Mouse (Mus musculus) kidney, embryonic 16.5 days (tissue): Measurements from ENCODE around the gene Tgfa. TPM values are rescaled to one million over a fixed set of nuclear protein-coding genes. Genes with fewer than 3 reads are reported as not detected.

Experiments
- ATAC-seq: fragments of 200-750 bp; cut with Nextera tagmentation; 2 replicates; pipeline ENCODE4 v1.8.0; 2017; ENCODE audit warnings: moderate TSS enrichment; ENCODE audit not compliant: low FRiP score, low TSS enrichment
- H3K27ac ChIP-seq: fragments of 300-500 bp; sonication (generic); 2 replicates; pipeline ENCODE4 v1.5.1; 2014; ENCODE audit warnings: low read length
- H3K27me3 ChIP-seq: fragments of 300-500 bp; sonication (generic); 2 replicates; pipeline ENCODE4 v1.6.1; 2014; ENCODE audit warnings: low read length, control low read depth, mixed read lengths; ENCODE audit not compliant: insufficient read depth
- H3K36me3 ChIP-seq: fragments of 300-500 bp; sonication (generic); 2 replicates; pipeline ENCODE4 v1.6.1; 2014; ENCODE audit warnings: low read length, control low read depth, mixed read lengths; ENCODE audit not compliant: insufficient read depth
- H3K4me1 ChIP-seq: fragments of 300-500 bp; sonication (generic); 2 replicates; pipeline ENCODE4 v1.6.1; 2014; ENCODE audit warnings: low read length, control low read depth, mixed read lengths; ENCODE audit not compliant: insufficient read depth
- H3K4me2 ChIP-seq: fragments of 300-500 bp; sonication (generic); replicated peaks from 2 replicates; pipeline ENCODE4 v1.6.1; 2014; ENCODE audit warnings: low read depth, low read length
- H3K4me3 ChIP-seq: fragments of 300-500 bp; sonication (generic); 2 replicates; pipeline ENCODE4 v1.5.1; 2014; ENCODE audit warnings: mild to moderate bottlenecking, low read length
- H3K9ac ChIP-seq: fragments of 300-500 bp; sonication (generic); replicated peaks from 2 replicates; pipeline ENCODE4 v1.6.1; 2014; ENCODE audit warnings: low read length
- H3K9me3 ChIP-seq: fragments of 300-500 bp; sonication (generic); 2 replicates; pipeline ENCODE4 v1.6.1; 2016; ENCODE audit warnings: low read length, control low read depth
- WGBS: fragments of 180-500 bp; shearing (Covaris S2); extraction: QIAGEN DNeasy Blood & Tissue Kit; methylation state at CpG from one replicate; pipeline ENCODE4 v1.1.7; 2014; 5-methylcytosine and 5-hydroxymethylcytosine counted together
- polyA plus RNA-seq: library from polyadenylated mRNA; unstranded; fragments of >200 nt; fragmentation: Nextera tagmentation; extraction: Ambion mirVana; gene quantifications from 2 replicates; pipeline ENCODE4 v1.2.1, GENCODE M21; 2015

The Tgfa gene
- polyA plus RNA-seq, 1 experiment from 2014 or later = 7.7 TPM

DNA sequence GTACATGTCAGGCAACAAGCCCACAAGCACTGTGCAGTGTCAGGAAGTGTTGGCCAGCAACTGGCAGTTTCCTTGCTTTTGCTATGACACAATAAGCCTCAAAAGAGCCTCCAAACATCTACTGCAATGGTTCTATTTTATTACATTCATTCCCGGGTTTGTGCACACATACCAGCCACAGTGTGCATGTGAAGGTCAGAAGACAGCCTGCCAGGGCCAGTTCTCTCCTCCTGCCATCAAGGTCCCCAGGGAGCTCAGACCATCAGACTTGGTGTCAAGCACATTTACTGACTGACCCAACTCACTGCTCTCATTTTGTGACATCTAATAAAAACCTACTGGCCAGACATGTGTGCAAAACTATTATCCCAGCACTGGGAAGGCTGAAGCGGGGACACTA is 104.4 kb downstream of the Tgfa start:
- H3K27ac ChIP-seq = no peak overlapping the region
- no peak overlapping the region for H3K9ac ChIP-seq
- H3K4me2 ChIP-seq = no peak overlapping the region
- no peaks in the 10 kb centered on the region for H3K9me3 ChIP-seq
- H3K4me3 ChIP-seq = no peak overlapping the region
- no peaks in the 10 kb centered on the region for H3K4me1 ChIP-seq
- no peak for ATAC-seq
- WGBS = 84% methylated on average over 2 of the region's 2 CpGs
- no peaks in the 10 kb centered on the region for H3K36me3 ChIP-seq
- no peaks in the 10 kb centered on the region for H3K27me3 ChIP-seq

DNA sequence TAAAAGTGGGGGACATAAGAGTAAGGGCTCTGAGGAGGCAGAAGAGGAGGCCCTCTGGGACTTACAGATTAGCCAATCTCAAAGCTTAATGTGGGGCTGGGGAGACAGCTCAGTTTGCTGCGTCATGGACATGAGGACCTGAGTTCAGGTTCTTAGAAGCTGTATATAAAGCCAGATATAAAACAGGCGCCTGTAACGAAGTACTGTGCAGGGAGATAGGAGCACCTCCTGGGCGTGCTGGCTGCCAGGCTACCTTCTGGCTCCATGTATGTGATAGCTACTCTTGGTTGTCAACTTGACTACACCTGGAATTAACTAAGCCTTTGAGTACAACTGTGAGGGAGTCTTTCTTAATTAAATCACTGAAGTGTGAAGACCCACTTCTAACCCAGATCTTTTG is 110.7 kb downstream of the Tgfa start:
- Histone ChIP-seq H3K9me3 (no peaks in the 10 kb centered on the region), H3K27me3 (no peaks in the 10 kb centered on the region), H3K36me3 (no peaks in the 10 kb centered on the region), H3K9ac (no peak overlapping the region), H3K4me2 (no peak overlapping the region), H3K4me3 (no peak overlapping the region), H3K4me1 (no peaks in the 10 kb centered on the region), H3K27ac (no peak overlapping the region)
- ATAC-seq = no peak
- 79% methylated on average over 4 of the region's 4 CpGs for WGBS

DNA sequence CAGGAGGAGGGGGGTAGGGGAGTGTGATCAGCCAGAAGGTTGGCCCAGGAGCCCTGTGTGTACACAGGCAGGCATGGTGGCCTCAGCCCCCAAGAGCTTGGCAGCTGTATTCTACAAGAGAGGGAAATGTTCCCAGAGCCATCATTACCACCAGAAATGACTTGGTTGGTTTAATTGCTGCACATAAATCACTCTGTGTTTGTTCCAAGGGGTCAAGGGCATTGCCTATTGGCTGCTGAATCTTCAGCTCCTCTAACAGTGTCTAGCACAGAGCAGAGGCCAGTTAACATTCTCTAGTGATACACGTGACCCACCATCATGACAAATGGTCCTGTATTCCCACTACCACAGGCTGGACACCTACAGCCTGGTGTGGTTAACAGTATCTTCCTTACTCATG is 119.0 kb downstream of the Tgfa start:
- no peak overlapping the region for H3K27ac ChIP-seq
- 0 out of 2 replicates have a peak, but pooled peaks have one; percentile 19 for ATAC-seq
- 42% methylated on average over 1 of the region's 1 CpGs for WGBS

DNA sequence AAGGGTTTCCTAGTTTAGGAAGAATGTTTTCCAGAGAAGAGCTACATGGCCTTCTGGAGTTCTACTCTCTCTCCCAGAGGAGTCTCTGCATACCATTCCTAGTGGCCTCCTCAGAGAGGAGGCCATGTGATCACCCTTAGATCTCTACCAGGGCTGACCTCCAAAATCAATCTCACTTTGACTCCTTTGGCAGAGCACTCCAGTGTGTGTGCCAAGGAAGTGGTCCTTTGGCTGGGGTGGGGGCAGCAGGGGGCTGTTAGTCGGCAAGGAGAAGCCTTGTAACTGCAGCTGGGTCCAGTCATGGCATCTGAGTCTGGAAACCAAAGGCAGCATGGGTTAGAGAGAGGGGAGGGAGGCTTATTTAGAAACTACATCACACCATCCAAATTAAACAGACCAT is 122.0 kb downstream of the Tgfa start:
- no peak overlapping the region for H3K4me2 ChIP-seq
- H3K4me3 ChIP-seq = no peak overlapping the region
- no peak for ATAC-seq
- H3K9ac ChIP-seq = no peak overlapping the region
- H3K9me3 ChIP-seq = 0 out of 2 replicates have a peak, but pooled peaks cover 3% of the 10 kb centered on the region
- H3K4me1 ChIP-seq = no peaks in the 10 kb centered on the region
- H3K36me3 ChIP-seq = no peaks in the 10 kb centered on the region
- WGBS = 36% methylated on average over 1 of the region's 1 CpGs
- no peak overlapping the region for H3K27ac ChIP-seq
- no peaks in the 10 kb centered on the region for H3K27me3 ChIP-seq

More for the DNA sequence above, 119.0 kb downstream of the Tgfa start:
- Histone ChIP-seq H3K4me1 (no peaks in the 10 kb centered on the region), H3K4me3 (no peak overlapping the region), H3K36me3 (no peaks in the 10 kb centered on the region), H3K9me3 (no peaks in the 10 kb centered on the region), H3K9ac (no peak overlapping the region), H3K27me3 (no peaks in the 10 kb centered on the region), H3K4me2 (no peak overlapping the region)

DNA sequence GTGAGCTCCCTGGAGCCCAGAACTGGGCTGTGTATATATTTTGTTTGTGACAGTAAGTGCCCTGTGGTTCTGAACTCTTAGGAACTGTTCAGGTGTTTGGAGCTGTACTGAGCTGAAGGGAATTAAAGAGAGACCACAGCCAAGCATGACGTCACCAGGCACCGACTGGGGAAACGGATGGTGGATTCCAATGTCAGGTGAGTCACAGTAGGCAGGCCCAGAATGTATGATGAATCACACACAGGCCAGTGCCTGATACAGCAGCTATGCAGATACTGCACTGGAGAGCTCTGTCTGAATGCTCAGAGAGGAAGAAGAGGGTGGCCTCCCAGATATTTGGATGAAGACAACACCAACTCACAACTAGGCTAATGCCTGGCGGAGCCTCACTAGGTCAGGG is 123.8 kb downstream of the Tgfa start:
- H3K27me3 ChIP-seq = no peaks in the 10 kb centered on the region
- 51% methylated on average over 4 of the region's 4 CpGs for WGBS
- no peaks in the 10 kb centered on the region for H3K4me1 ChIP-seq
- no peak overlapping the region for H3K9ac ChIP-seq
- H3K27ac ChIP-seq = no peak overlapping the region
- no peak for ATAC-seq
- no peaks in the 10 kb centered on the region for H3K36me3 ChIP-seq
- H3K9me3 ChIP-seq = 0 out of 2 replicates have a peak, but pooled peaks cover 3% of the 10 kb centered on the region
- no peak overlapping the region for H3K4me2 ChIP-seq
- H3K4me3 ChIP-seq = no peak overlapping the region

DNA sequence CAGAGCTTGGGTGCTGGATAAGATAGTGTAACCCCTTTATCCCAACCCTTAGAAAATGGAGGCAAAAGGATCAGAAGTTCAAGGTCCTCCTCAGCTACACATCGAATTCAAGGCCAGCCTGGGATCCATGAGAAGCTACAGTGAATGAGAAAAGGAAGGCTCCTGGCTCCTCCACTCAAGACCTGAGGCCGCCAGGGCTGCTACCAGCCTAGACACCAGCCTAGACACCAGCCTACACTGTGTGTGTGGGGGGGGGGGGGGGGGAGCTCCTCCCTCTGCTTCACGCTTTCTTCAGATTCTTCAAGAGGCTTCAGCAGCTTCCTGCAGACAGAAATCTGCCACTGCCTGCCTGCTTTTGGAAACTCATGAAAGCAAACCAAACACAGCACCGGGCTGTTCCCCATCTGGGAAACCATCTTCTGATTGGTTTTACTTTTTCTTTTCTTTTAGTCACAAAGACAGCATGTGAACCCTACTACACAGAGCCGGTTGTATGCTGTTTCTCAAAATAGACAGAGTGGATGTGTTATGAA is 127.1 kb downstream of the Tgfa start:
- H3K27me3 ChIP-seq = no peaks in the 10 kb centered on the region
- no peak overlapping the region for H3K4me3 ChIP-seq
- no peak overlapping the region for H3K9ac ChIP-seq
- H3K27ac ChIP-seq = no peak overlapping the region
- 94% methylated on average over 5 of the region's 5 CpGs for WGBS
- H3K9me3 ChIP-seq = 0 out of 2 replicates have a peak, but pooled peaks cover 3% of the 10 kb centered on the region
- H3K36me3 ChIP-seq = no peaks in the 10 kb centered on the region
- no peaks in the 10 kb centered on the region for H3K4me1 ChIP-seq
- ATAC-seq = no peak
- no peak overlapping the region for H3K4me2 ChIP-seq

DNA sequence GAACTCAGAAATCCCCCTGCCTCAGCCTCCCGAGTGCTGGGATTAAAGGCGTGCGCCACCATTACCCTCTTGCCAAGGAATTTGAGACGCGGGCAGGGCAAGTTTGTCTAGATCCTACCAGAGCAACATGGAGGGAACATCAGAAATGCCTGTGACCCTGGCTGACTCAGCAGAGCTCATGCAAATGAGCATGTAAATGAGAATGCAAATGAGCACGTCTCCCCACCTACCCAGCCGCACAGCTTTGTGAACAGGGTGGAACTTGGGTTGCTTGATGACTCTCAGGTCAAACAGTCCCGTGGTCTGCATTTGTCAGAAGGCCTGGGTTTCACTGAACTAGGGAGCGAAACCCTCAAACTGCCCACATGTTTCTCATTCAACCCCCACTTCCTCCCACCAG is 128.0 kb downstream of the Tgfa start:
- no peaks in the 10 kb centered on the region for H3K27me3 ChIP-seq
- ATAC-seq = no peak
- 96% methylated on average over 9 of the region's 9 CpGs for WGBS
- no peaks in the 10 kb centered on the region for H3K4me1 ChIP-seq
- H3K9me3 ChIP-seq = 0 out of 2 replicates have a peak, but pooled peaks cover 3% of the 10 kb centered on the region
- no peak overlapping the region for H3K4me2 ChIP-seq
- no peak overlapping the region for H3K27ac ChIP-seq
- H3K9ac ChIP-seq = no peak overlapping the region
- no peaks in the 10 kb centered on the region for H3K36me3 ChIP-seq
- no peak overlapping the region for H3K4me3 ChIP-seq

DNA sequence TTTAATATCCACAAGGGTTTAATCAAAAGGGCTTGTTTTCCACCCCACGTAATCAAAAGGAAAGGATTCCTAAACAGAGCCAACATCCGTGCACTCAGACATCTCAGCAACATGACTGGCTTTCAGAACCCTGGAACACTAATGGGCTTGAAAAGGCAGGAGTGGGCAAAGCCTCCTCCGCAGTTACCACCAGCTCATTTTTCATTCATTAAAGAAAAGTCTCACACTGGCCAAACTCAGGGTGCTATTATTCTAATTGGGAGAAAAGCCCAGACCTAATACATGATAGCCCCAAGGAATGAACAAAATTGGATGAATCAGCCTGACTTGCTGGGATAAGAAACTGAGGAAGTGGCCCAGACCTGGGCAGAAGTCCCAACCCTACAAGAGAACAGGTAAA is 129.4 kb downstream of the Tgfa start:
- H3K4me2 ChIP-seq = no peak overlapping the region
- H3K4me1 ChIP-seq = no peaks in the 10 kb centered on the region
- 0 out of 2 replicates have a peak, but pooled peaks cover 3% of the 10 kb centered on the region for H3K9me3 ChIP-seq
- no peak overlapping the region for H3K9ac ChIP-seq
- H3K27me3 ChIP-seq = no peaks in the 10 kb centered on the region
- WGBS = 79% methylated on average over 3 of the region's 3 CpGs
- H3K27ac ChIP-seq = no peak overlapping the region
- H3K4me3 ChIP-seq = no peak overlapping the region
- no peak for ATAC-seq
- no peaks in the 10 kb centered on the region for H3K36me3 ChIP-seq

Other genes starting within 250 kb of the Tgfa start
- gene Dusp11, start 233.6 kb upstream of the Tgfa start, polyA plus RNA-seq = 40.5 and 48.3 TPM in 2 replicates
- gene Figla, start 179.1 kb upstream of the Tgfa start, polyA plus RNA-seq = not detected in 2 replicates
- gene Add2, start 166.5 kb upstream of the Tgfa start, polyA plus RNA-seq = 5.0 and 6.0 TPM in 2 replicates
- gene Fam136a, start 170.4 kb downstream of the Tgfa start, polyA plus RNA-seq = 145 and 146 TPM in 2 replicates
- gene Snrpg, start 176.1 kb downstream of the Tgfa start, polyA plus RNA-seq = 575 and 578 TPM in 2 replicates
- gene Pcyox1, start 201.9 kb downstream of the Tgfa start, polyA plus RNA-seq = 113 and 119 TPM in 2 replicates
- 187 and 221 TPM in 2 replicates for gene Tia1, start 209.0 kb downstream of the Tgfa start, polyA plus RNA-seq
- 0.80 TPM in 1 of 2 replicates, not detected in the other for gene Gm44790, start 231.4 kb downstream of the Tgfa start, polyA plus RNA-seq
- gene C87436, start 243.2 kb downstream of the Tgfa start, polyA plus RNA-seq = 22.0 and 28.4 TPM in 2 replicates